Mouse (Mus musculus) CD4-positive, CD25-positive, alpha-beta regulatory T cell, adult 2 months (primary cell): ENCODE data around the gene Vmn1r168.
"Not testable (repeated sequence)": the region's sequence is repeated elsewhere in the genome, so short reads cannot be mapped to it uniquely, and the experiment has no call there.

Experiments used
- DNase-seq: peaks from one replicate; pipeline ENCODE4 v3.0.0-alpha.2; 2012; ENCODE audit warnings: low read depth, low spot score

The Vmn1r168 gene

GRCm38 (mm10) chr7:23539432-23539831 lies at the start of gene Vmn1r168:
Vmn1r168 (plus strand) TSS chr7:23539732.
- DNase-seq = not testable (repeated sequence)

- not testable (repeated sequence) for DNase-seq
Measured at GRCm38 (mm10) chr7:23507106-23507505, 32.4 kb upstream of the Vmn1r168 start, which contains the start of gene Vmn1r167. Vmn1r167 (minus strand) TSS chr7:23507206.

GRCm38 (mm10) chr7:23575226-23575625 lies 35.7 kb downstream of the Vmn1r168 start, which contains the start of gene Vmn1r169:
Vmn1r169 (plus strand) TSS chr7:23575526.
- not testable (repeated sequence) for DNase-seq
